Mouse (Mus musculus) midbrain, embryonic 13.5 days (tissue): Measurements from ENCODE around the gene Slc35g1. TPM values are rescaled to one million over a fixed set of nuclear protein-coding genes. Genes with fewer than 3 reads are reported as not detected.

Experiments
- ATAC-seq: fragments of 200-750 bp; cut with Nextera tagmentation; 2 replicates; pipeline ENCODE4 v1.8.0; 2017; ENCODE audit warnings: mild to moderate bottlenecking, moderate TSS enrichment, moderate library complexity
- H3K27ac ChIP-seq: fragments of 300-500 bp; sonication (generic); 2 replicates; pipeline ENCODE4 v1.5.1; 2015; ENCODE audit warnings: inconsistent platforms, mild to moderate bottlenecking, moderate library complexity
- H3K27me3 ChIP-seq: fragments of 300-500 bp; sonication (generic); 2 replicates; pipeline ENCODE4 v1.6.1; 2015; ENCODE audit warnings: mild to moderate bottlenecking, inconsistent platforms
- H3K36me3 ChIP-seq: fragments of 300-500 bp; sonication (generic); 2 replicates; pipeline ENCODE4 v1.6.1; 2015; ENCODE audit warnings: mild to moderate bottlenecking, inconsistent platforms
- H3K4me1 ChIP-seq: fragments of 300-500 bp; sonication (generic); replicated peaks from 2 replicates; pipeline ENCODE4 v1.6.1; 2015; ENCODE audit warnings: inconsistent platforms
- H3K4me2 ChIP-seq: fragments of 300-500 bp; sonication (generic); replicated peaks from 2 replicates; pipeline ENCODE4 v1.6.1; 2015; ENCODE audit warnings: moderate library complexity, mild to moderate bottlenecking, inconsistent platforms
- H3K4me3 ChIP-seq: fragments of 300-500 bp; sonication (generic); replicated peaks from 2 replicates; pipeline ENCODE4 v1.5.1; 2015; ENCODE audit warnings: mild to moderate bottlenecking, inconsistent platforms
- H3K9ac ChIP-seq: fragments of 300-500 bp; sonication (generic); replicated peaks from 2 replicates; pipeline ENCODE4 v1.6.1; 2015; ENCODE audit warnings: mild to moderate bottlenecking, inconsistent platforms
- H3K9me3 ChIP-seq: fragments of 300-500 bp; sonication (generic); 2 replicates; pipeline ENCODE4 v1.6.1; 2016; ENCODE audit warnings: mild to moderate bottlenecking, inconsistent platforms
- WGBS: fragments of 180-500 bp; shearing (Covaris S2); methylation state at CpG from one replicate; pipeline ENCODE4 v1.1.7; 2015; 5-methylcytosine and 5-hydroxymethylcytosine counted together
- polyA plus RNA-seq: library from polyadenylated mRNA; unstranded; fragments of >200 nt; fragmentation: Nextera tagmentation; extraction: Ambion mirVana; gene quantifications from 2 replicates; pipeline ENCODE4 v1.2.1, GENCODE M21; 2015

Gene Slc35g1
- polyA plus RNA-seq, 1 experiment from 2014 or later, result 1.7 TPM

- no peak for ATAC-seq
- no peaks in the 10 kb centered on the region for H3K9me3 ChIP-seq
- WGBS, result 81% methylated on average over 7 of the region's 7 CpGs
- no peaks in the 10 kb centered on the region for H3K36me3 ChIP-seq
- H3K27ac ChIP-seq, result no peak overlapping the region
- H3K9ac ChIP-seq, result no peak overlapping the region
- no peak overlapping the region for H3K4me2 ChIP-seq
- no peak overlapping the region for H3K4me3 ChIP-seq
- H3K27me3 ChIP-seq, result no peaks in the 10 kb centered on the region
- no peaks in the 10 kb centered on the region for H3K4me1 ChIP-seq
These were observed 35.5 kb downstream of the Slc35g1 start for GRCm38 (mm10) chr19:38431326-38431725.

- H3K4me3 ChIP-seq, result no peak overlapping the region
- H3K9ac ChIP-seq, result no peak overlapping the region
These were observed 36.2 kb downstream of the Slc35g1 start for GRCm38 (mm10) chr19:38432021-38432420.

GRCm38 (mm10) chr19:38433381-38433780, 37.6 kb downstream of the Slc35g1 start:
- Histone ChIP-seq H3K9ac (no peak overlapping the region), H3K9me3 (no peaks in the 10 kb centered on the region), H3K27ac (no peak overlapping the region), H3K4me2 (no peak overlapping the region), H3K4me1 (no peaks in the 10 kb centered on the region), H3K27me3 (no peaks in the 10 kb centered on the region), H3K4me3 (no peak overlapping the region), H3K36me3 (no peaks in the 10 kb centered on the region)
- ATAC-seq, result no peak
- 81% methylated on average over 2 of the region's 2 CpGs for WGBS

More at GRCm38 (mm10) chr19:38432021-38432420, 36.2 kb downstream of the Slc35g1 start:
- Histone ChIP-seq H3K27me3 (no peaks in the 10 kb centered on the region), H3K27ac (no peak overlapping the region), H3K4me1 (no peaks in the 10 kb centered on the region), H3K4me2 (no peak overlapping the region), H3K36me3 (no peaks in the 10 kb centered on the region), H3K9me3 (no peaks in the 10 kb centered on the region)
- ATAC-seq, result no peak
- 76% methylated on average over 3 of the region's 3 CpGs for WGBS

GRCm38 (mm10) chr19:38435221-38435620, 39.4 kb downstream of the Slc35g1 start:
- H3K27ac ChIP-seq, result no peak overlapping the region
- no peaks in the 10 kb centered on the region for H3K27me3 ChIP-seq
- H3K4me3 ChIP-seq, result no peak overlapping the region
- no peak for ATAC-seq
- H3K4me2 ChIP-seq, result no peak overlapping the region
- no peaks in the 10 kb centered on the region for H3K9me3 ChIP-seq
- no peaks in the 10 kb centered on the region for H3K36me3 ChIP-seq
- WGBS, result 93% methylated on average over 15 of the region's 15 CpGs
- H3K4me1 ChIP-seq, result no peaks in the 10 kb centered on the region
- H3K9ac ChIP-seq, result no peak overlapping the region

GRCm38 (mm10) chr19:38441860-38442259, 46.1 kb downstream of the Slc35g1 start:
- Histone ChIP-seq H3K27ac (no peak overlapping the region), H3K9ac (no peak overlapping the region), H3K9me3 (no peaks in the 10 kb centered on the region), H3K4me2 (no peak overlapping the region), H3K4me1 (no peaks in the 10 kb centered on the region), H3K27me3 (no peaks in the 10 kb centered on the region), H3K4me3 (no peak overlapping the region), H3K36me3 (no peaks in the 10 kb centered on the region)
- WGBS, result 68% methylated on average over 8 of the region's 8 CpGs
- ATAC-seq, result no peak

- no peak overlapping the region for H3K4me3 ChIP-seq
- ATAC-seq, result no peak
- no peaks in the 10 kb centered on the region for H3K27me3 ChIP-seq
- H3K4me1 ChIP-seq, result no peaks in the 10 kb centered on the region
- no peak overlapping the region for H3K9ac ChIP-seq
- no peak overlapping the region for H3K4me2 ChIP-seq
- 88% methylated on average over 5 of the region's 5 CpGs for WGBS
- no peaks in the 10 kb centered on the region for H3K36me3 ChIP-seq
- H3K9me3 ChIP-seq, result no peaks in the 10 kb centered on the region
- H3K27ac ChIP-seq, result no peak overlapping the region
These were observed 50.0 kb downstream of the Slc35g1 start for GRCm38 (mm10) chr19:38445758-38446157.

Other genes with a start within 250 kb of the Slc35g1 start
- gene Fra10ac1, start 171.8 kb upstream of the Slc35g1 start, polyA plus RNA-seq, result 50.9 and 54.6 TPM in 2 replicates
- gene Lgi1, start 131.4 kb upstream of the Slc35g1 start, polyA plus RNA-seq, result 8.8 and 10.0 TPM in 2 replicates
- 3.9 and 4.3 TPM in 2 replicates for gene Plce1, start 85.1 kb downstream of the Slc35g1 start, polyA plus RNA-seq